Mouse (Mus musculus): Measurements from ENCODE around the gene Trrap. TPM values are rescaled to one million over a fixed set of nuclear protein-coding genes. Genes with fewer than 3 reads are reported as not detected.
"Not testable (repeated sequence)": the region's sequence is repeated elsewhere in the genome, so short reads cannot be mapped to it uniquely, and the experiment has no call there.

The Trrap gene
- 107 and 109 TPM in 2 replicates for polyA plus RNA-seq (2012; rRNA removed)

DNA sequence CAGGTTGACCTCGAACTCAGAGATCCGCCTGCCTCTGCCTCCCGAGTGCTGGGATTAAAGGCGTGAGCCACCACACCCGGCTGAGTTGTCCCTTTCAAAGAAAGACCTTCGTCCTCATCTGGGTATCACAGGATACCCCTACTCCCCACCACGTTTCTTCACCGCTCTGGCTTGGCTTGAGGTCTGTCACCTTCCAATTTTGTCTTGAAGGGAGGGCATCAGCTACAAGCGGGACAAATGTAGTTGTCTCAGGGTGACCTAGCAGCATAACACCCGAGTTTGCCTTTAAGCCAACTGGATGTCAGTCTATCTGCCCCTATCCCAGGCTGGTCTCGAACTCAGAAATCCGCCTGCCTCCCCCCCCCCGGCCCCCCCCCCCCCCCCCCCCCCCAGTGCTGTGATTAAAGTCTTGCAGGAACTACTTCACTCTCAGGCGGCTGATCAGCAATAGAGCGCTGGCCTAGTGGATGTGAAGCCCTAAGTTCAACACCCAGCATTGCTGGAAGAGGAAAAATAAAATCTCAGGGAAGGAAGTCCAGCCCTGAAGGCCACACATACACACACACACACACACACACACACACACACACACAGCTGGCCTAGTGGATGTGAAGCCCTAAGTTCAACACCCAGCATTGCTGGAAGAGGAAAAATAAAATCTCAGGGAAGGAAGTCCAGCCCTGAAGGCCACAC lies at the start of gene Trrap:
Gene Trrap, plus strand, starts transcription at position 627 of the 693 bp plus-strand sequence.
- Histone ChIP-seq H3K4me1 (ENCODE audit: control insufficient read depth, insufficient read depth, low read length) (peaks cover 12% of the 10 kb centered on the region), H3K27ac (ENCODE audit: control insufficient read depth, insufficient read depth, low read depth, low read length) (peak within 1 kb of the TSS; percentile 87), H3K4me3 (ENCODE audit: control insufficient read depth, low read depth, low read length) (peak within 1 kb of the TSS; percentile 83)
- not testable (repeated sequence) for H3K27me3 ChIP-seq (ENCODE audit: control insufficient read depth, insufficient read depth, low read length); H3K36me3 ChIP-seq (ENCODE audit: control insufficient read depth, insufficient read depth, low read length)

DNA sequence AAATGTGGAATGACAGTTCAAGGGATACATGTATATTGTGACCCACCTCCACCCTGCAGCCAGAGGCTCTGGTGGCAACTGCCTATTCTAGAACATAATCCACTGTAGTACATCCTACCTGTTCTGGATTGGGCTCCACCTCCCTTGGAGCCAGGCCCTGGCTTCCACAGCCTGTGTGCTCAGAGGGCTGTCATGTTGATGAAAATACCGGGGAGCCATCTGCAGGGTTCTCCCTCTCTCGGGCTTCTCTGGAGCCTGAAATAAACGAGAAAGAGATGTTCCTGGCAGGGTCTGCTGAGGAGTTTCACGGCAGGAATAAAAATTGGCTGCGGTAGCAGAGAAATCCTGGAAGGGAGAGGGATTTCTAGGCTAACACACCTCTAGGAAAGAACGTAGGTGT lies 47.8 kb upstream of the Trrap start:
- TF ChIP-seq CTCF (IDR thresholded peaks at IDR 0.05; ENCODE audit: control insufficient read depth, insufficient read depth, insufficient replicate concordance, low read depth, low read length) = no peak
- Histone ChIP-seq H3K36me3 (ENCODE audit: control insufficient read depth, insufficient read depth, low read length) (no peaks in the 10 kb centered on the region), H3K4me1 (ENCODE audit: control insufficient read depth, insufficient read depth, low read length) (no peaks in the 10 kb centered on the region), H3K27ac (ENCODE audit: control insufficient read depth, insufficient read depth, low read depth, low read length) (no peak overlapping the region), H3K27me3 (ENCODE audit: control insufficient read depth, insufficient read depth, low read length) (no peaks in the 10 kb centered on the region), H3K4me3 (ENCODE audit: control insufficient read depth, low read depth, low read length) (no peak overlapping the region)

DNA sequence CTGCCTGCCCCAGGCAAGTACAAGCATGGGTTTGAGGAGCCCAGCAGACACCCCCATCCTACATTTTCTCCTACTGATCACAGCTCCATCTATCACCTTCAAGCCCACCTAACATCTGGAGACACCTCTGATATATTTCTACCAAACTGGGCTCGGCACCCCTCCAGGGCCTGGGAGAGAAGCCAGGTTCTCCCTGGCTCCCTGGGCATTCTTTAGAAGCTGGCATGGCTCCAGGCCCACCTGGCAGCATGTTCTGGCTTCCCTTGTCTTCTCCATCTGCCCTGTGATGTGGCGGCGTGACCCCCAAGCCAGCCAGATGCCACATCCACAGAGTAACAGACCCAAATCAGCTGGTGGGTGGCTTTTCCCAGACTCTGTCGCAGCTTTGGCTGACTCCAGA lies 47.3 kb upstream of the Trrap start:
- no peak overlapping the region for H3K4me3 ChIP-seq (ENCODE audit: control insufficient read depth, low read depth, low read length)
- no peak for TF ChIP-seq CTCF (IDR thresholded peaks at IDR 0.05; ENCODE audit: control insufficient read depth, insufficient read depth, insufficient replicate concordance, low read depth, low read length)
- no peak for TF ChIP-seq POLR2A (IDR thresholded peaks at IDR 0.05; ENCODE audit: control insufficient read depth, low read depth, low read length)
- no peaks in the 10 kb centered on the region for H3K27me3 ChIP-seq (ENCODE audit: control insufficient read depth, insufficient read depth, low read length)
- H3K27ac ChIP-seq (ENCODE audit: control insufficient read depth, insufficient read depth, low read depth, low read length) = no peak overlapping the region
- no peaks in the 10 kb centered on the region for H3K36me3 ChIP-seq (ENCODE audit: control insufficient read depth, insufficient read depth, low read length)
- no peaks in the 10 kb centered on the region for H3K4me1 ChIP-seq (ENCODE audit: control insufficient read depth, insufficient read depth, low read length)

DNA sequence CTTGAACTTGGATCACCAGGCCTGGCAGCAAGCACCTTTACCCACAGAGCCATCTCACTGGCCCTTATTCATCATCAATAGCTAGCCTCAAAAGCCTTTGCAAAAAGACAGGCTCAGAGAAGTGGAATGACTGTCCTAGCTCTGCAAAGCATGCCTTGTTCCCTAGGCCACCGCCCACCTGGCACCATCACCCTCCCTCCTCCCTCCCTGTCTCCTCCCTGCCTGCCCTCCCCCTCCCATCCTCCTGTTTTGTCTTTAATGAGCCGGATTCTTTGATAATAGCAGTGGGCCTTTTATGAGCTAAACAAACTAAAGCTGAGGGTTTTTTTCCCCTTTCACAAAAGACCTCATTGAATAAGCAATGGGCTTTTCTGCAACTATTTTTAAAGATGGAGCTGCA lies 42.6 kb upstream of the Trrap start:
- H3K4me3 ChIP-seq (ENCODE audit: control insufficient read depth, low read depth, low read length) = no peak overlapping the region
- H3K27me3 ChIP-seq (ENCODE audit: control insufficient read depth, insufficient read depth, low read length) = no peaks in the 10 kb centered on the region
- no peaks in the 10 kb centered on the region for H3K36me3 ChIP-seq (ENCODE audit: control insufficient read depth, insufficient read depth, low read length)
- H3K27ac ChIP-seq (ENCODE audit: control insufficient read depth, insufficient read depth, low read depth, low read length) = no peak overlapping the region
- H3K4me1 ChIP-seq (ENCODE audit: control insufficient read depth, insufficient read depth, low read length) = peaks cover 3% of the 10 kb centered on the region
- no peak for TF ChIP-seq POLR2A (IDR thresholded peaks at IDR 0.05; ENCODE audit: control insufficient read depth, low read depth, low read length)
- TF ChIP-seq CTCF (IDR thresholded peaks at IDR 0.05; ENCODE audit: control insufficient read depth, insufficient read depth, insufficient replicate concordance, low read depth, low read length) = no peak

DNA sequence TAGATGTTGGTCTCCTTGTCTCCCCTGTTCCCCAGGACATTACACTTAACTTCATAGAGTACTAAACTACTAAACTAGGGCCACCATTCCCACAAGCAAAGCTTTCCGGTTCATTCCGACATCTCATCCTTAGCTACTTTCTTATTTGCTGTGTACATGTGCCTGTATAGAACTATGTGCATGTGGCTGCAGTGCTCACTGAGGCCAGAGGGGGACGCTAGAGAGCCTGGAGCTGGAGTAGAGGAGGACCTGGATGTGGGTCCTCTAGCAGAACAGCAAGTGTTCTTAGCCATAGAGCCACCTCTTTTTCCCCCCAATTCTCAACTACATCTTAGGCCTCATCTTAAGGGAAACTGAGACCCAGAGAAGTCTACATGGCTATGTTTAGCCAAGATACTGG lies 42.0 kb upstream of the Trrap start:
- Histone ChIP-seq H3K4me3 (ENCODE audit: control insufficient read depth, low read depth, low read length) (no peak overlapping the region), H3K4me1 (ENCODE audit: control insufficient read depth, insufficient read depth, low read length) (peaks cover 3% of the 10 kb centered on the region), H3K36me3 (ENCODE audit: control insufficient read depth, insufficient read depth, low read length) (no peaks in the 10 kb centered on the region), H3K27ac (ENCODE audit: control insufficient read depth, insufficient read depth, low read depth, low read length) (no peak overlapping the region), H3K27me3 (ENCODE audit: control insufficient read depth, insufficient read depth, low read length) (no peaks in the 10 kb centered on the region)
- TF ChIP-seq POLR2A (IDR thresholded peaks at IDR 0.05; ENCODE audit: control insufficient read depth, low read depth, low read length) = no peak
- TF ChIP-seq CTCF (IDR thresholded peaks at IDR 0.05; ENCODE audit: control insufficient read depth, insufficient read depth, insufficient replicate concordance, low read depth, low read length) = peak; percentile 69; the same call in 1 of the 2 replicates

DNA sequence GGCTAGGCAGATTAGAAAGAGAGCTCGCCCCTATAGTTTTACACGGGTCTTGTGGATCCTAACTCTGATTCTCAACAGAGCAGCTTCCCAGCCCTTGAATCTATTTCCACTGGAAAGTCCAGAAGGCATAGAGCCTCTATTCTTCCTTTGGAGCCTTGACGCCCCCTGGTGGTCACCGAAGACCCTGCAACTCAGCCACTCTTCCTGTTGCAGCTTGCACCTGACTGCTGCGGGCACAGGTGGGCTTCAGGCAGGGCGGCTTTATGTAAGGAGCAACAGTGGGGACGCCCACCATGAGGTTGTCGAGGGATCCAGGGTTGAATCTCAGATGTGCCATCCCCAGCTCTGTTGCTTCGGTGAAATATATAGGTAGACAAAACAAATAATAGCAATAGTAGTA lies 40.4 kb upstream of the Trrap start:
- H3K27me3 ChIP-seq (ENCODE audit: control insufficient read depth, insufficient read depth, low read length) = no peaks in the 10 kb centered on the region
- no peaks in the 10 kb centered on the region for H3K36me3 ChIP-seq (ENCODE audit: control insufficient read depth, insufficient read depth, low read length)
- TF ChIP-seq CTCF (IDR thresholded peaks at IDR 0.05; ENCODE audit: control insufficient read depth, insufficient read depth, insufficient replicate concordance, low read depth, low read length) (peak; percentile 89), POLR2A (IDR thresholded peaks at IDR 0.05; ENCODE audit: control insufficient read depth, low read depth, low read length) (no peak)
- no peak overlapping the region for H3K4me3 ChIP-seq (ENCODE audit: control insufficient read depth, low read depth, low read length)
- H3K4me1 ChIP-seq (ENCODE audit: control insufficient read depth, insufficient read depth, low read length) = peaks cover 3% of the 10 kb centered on the region
- H3K27ac ChIP-seq (ENCODE audit: control insufficient read depth, insufficient read depth, low read depth, low read length) = no peak overlapping the region

DNA sequence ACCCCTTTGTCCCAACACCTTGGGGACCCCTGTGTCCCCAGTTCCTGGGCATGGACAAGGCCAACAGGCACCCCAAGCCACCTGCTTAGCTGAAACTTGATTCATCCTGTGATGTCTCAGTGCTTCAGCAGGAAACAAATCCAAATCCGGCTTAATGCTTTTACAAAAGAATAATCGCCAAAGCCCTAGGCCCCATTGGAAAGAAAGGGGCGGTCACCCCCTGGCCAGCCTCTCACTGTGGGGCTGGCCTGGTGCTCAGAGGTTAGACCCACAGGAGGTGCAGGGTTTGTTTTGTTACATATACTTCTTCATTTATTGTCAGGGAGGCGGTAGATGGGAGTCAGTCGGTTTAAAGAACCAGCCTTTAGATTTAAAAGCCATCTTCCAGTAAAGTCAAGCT lies 39.3 kb upstream of the Trrap start:
- Histone ChIP-seq H3K27me3 (ENCODE audit: control insufficient read depth, insufficient read depth, low read length) (no peaks in the 10 kb centered on the region), H3K4me3 (ENCODE audit: control insufficient read depth, low read depth, low read length) (no peak overlapping the region), H3K27ac (ENCODE audit: control insufficient read depth, insufficient read depth, low read depth, low read length) (no peak overlapping the region), H3K36me3 (ENCODE audit: control insufficient read depth, insufficient read depth, low read length) (no peaks in the 10 kb centered on the region), H3K4me1 (ENCODE audit: control insufficient read depth, insufficient read depth, low read length) (peaks cover 3% of the 10 kb centered on the region)
- TF ChIP-seq CTCF (IDR thresholded peaks at IDR 0.05; ENCODE audit: control insufficient read depth, insufficient read depth, insufficient replicate concordance, low read depth, low read length) (no peak), POLR2A (IDR thresholded peaks at IDR 0.05; ENCODE audit: control insufficient read depth, low read depth, low read length) (no peak)

DNA sequence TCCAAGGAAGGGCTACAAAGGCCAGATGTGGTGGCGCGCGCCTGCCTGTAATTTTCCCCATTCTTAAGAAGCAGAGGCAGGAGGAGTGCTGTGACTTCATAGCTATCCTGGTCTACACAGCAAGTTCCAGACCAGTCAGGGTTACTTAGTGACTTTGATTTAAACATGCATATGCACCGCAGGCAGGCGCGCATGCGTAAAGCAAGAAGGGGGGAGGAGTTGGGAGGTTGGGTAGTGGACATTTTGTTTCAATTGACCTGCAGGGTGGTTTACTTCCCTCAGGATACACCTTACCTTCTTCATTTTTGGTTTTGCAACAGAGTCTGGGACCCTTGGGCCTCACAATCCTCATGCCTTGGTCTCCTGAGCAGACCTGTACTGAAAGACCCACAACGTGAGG lies 38.3 kb upstream of the Trrap start:
- Histone ChIP-seq H3K27ac (ENCODE audit: control insufficient read depth, insufficient read depth, low read depth, low read length) (no peak overlapping the region), H3K4me3 (ENCODE audit: control insufficient read depth, low read depth, low read length) (no peak overlapping the region), H3K36me3 (ENCODE audit: control insufficient read depth, insufficient read depth, low read length) (no peaks in the 10 kb centered on the region), H3K4me1 (ENCODE audit: control insufficient read depth, insufficient read depth, low read length) (peaks cover 3% of the 10 kb centered on the region), H3K27me3 (ENCODE audit: control insufficient read depth, insufficient read depth, low read length) (no peaks in the 10 kb centered on the region)
- TF ChIP-seq CTCF (IDR thresholded peaks at IDR 0.05; ENCODE audit: control insufficient read depth, insufficient read depth, insufficient replicate concordance, low read depth, low read length) (no peak), POLR2A (IDR thresholded peaks at IDR 0.05; ENCODE audit: control insufficient read depth, low read depth, low read length) (no peak)

All from testis, adult 2 months (tissue).